Mouse (Mus musculus): ENCODE measurements at regions not wholly inside any gene's neighbourhood (a gene's known extent, or its start where the extent isn't known, plus 50 kb on each side); places are given as distances from the start of the nearest gene placed in this dataset.

- Histone ChIP-seq H3K27ac (ENCODE audit: insufficient read depth, low read length) (no peak overlapping the region), H3K27me3 (ENCODE audit: control insufficient read depth, insufficient read depth, low read length) (no peaks in the 10 kb centered on the region), H3K4me3 (replicated peaks; ENCODE audit: insufficient read depth, low read depth, low read length) (no peak overlapping the region), H3K4me1 (ENCODE audit: control insufficient read depth, insufficient read depth, low read length) (no peaks in the 10 kb centered on the region)
- DNase-seq: no peak
- TF ChIP-seq CTCF (IDR thresholded peaks at IDR 0.05; ENCODE audit: borderline replicate concordance, insufficient read depth, low read depth, low read length) (no peak), POLR2A (IDR thresholded peaks at IDR 0.05; ENCODE audit: borderline replicate concordance, insufficient read depth, low read length) (no peak)
- 86% methylated on average over 1 of the region's 1 CpGs for WGBS
Observed at GRCm38 (mm10) chr8:6481966-6482365, 1376.8 kb upstream of the Slc10a2 start.

DNA sequence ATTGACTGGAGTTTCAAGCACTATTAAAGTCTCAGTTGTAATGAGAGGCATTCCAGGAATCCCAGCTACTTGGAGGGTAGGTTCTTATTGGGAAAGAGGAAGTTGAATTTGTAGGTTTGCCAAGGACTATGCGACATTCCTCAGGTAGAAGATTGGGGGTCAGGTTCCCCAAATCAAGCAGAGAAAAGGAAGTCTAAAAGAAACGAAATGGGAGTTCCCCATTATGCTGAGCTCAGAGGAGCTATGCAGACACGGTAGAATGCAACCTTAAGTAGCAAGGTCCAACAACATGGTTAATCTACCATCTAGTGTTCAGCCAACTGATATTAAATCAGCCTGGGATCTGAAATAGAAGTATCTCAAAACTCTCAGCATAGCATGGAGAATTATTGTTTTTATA, 1365.9 kb upstream of the Slc10a2 start:
- Histone ChIP-seq H3K27ac (ENCODE audit: insufficient read depth, low read length) (no peak overlapping the region), H3K4me3 (replicated peaks; ENCODE audit: insufficient read depth, low read depth, low read length) (no peak overlapping the region), H3K27me3 (ENCODE audit: control insufficient read depth, insufficient read depth, low read length) (no peaks in the 10 kb centered on the region), H3K4me1 (ENCODE audit: control insufficient read depth, insufficient read depth, low read length) (no peaks in the 10 kb centered on the region)
- DNase-seq: no peak
- TF ChIP-seq CTCF (IDR thresholded peaks at IDR 0.05; ENCODE audit: borderline replicate concordance, insufficient read depth, low read depth, low read length) (no peak), POLR2A (IDR thresholded peaks at IDR 0.05; ENCODE audit: borderline replicate concordance, insufficient read depth, low read length) (no peak)
- 87% methylated on average over 3 of the region's 3 CpGs for WGBS

GRCm38 (mm10) chr8:6456553-6457180, 1351.5 kb upstream of the Slc10a2 start:
- Histone ChIP-seq H3K4me3 (replicated peaks; ENCODE audit: insufficient read depth, low read depth, low read length) (no peak overlapping the region), H3K27ac (ENCODE audit: insufficient read depth, low read length) (no peak overlapping the region), H3K4me1 (ENCODE audit: control insufficient read depth, insufficient read depth, low read length) (no peaks in the 10 kb centered on the region), H3K27me3 (ENCODE audit: control insufficient read depth, insufficient read depth, low read length) (no peaks in the 10 kb centered on the region)
- no peak for DNase-seq
- WGBS: 74% methylated on average over 3 of the region's 3 CpGs
- TF ChIP-seq POLR2A (IDR thresholded peaks at IDR 0.05; ENCODE audit: borderline replicate concordance, insufficient read depth, low read length) (no peak), CTCF (IDR thresholded peaks at IDR 0.05; ENCODE audit: borderline replicate concordance, insufficient read depth, low read depth, low read length) (no peak)

- DNase-seq: no peak
- Histone ChIP-seq H3K4me1 (ENCODE audit: control insufficient read depth, insufficient read depth, low read length) (no peaks in the 10 kb centered on the region), H3K27me3 (ENCODE audit: control insufficient read depth, insufficient read depth, low read length) (no peaks in the 10 kb centered on the region), H3K27ac (ENCODE audit: insufficient read depth, low read length) (no peak overlapping the region), H3K4me3 (replicated peaks; ENCODE audit: insufficient read depth, low read depth, low read length) (no peak overlapping the region)
- WGBS: 47% methylated on average over 6 of the region's 6 CpGs
- TF ChIP-seq CTCF (IDR thresholded peaks at IDR 0.05; ENCODE audit: borderline replicate concordance, insufficient read depth, low read depth, low read length): no peak
- TF ChIP-seq POLR2A (IDR thresholded peaks at IDR 0.05; ENCODE audit: borderline replicate concordance, insufficient read depth, low read length): no peak
Observed at GRCm38 (mm10) chr8:6448301-6448700, 1343.2 kb upstream of the Slc10a2 start.

- no peak for TF ChIP-seq CTCF (IDR thresholded peaks at IDR 0.05; ENCODE audit: borderline replicate concordance, insufficient read depth, low read depth, low read length)
- no peak overlapping the region for H3K4me3 ChIP-seq (replicated peaks; ENCODE audit: insufficient read depth, low read depth, low read length)
Observed at GRCm38 (mm10) chr8:6439069-6439468, 1333.9 kb upstream of the Slc10a2 start.

More at GRCm38 (mm10) chr8:6439069-6439468, 1333.9 kb upstream of the Slc10a2 start:
- Histone ChIP-seq H3K27ac (ENCODE audit: insufficient read depth, low read length) (no peak overlapping the region), H3K27me3 (ENCODE audit: control insufficient read depth, insufficient read depth, low read length) (no peaks in the 10 kb centered on the region), H3K4me1 (ENCODE audit: control insufficient read depth, insufficient read depth, low read length) (no peaks in the 10 kb centered on the region)
- no peak for DNase-seq
- WGBS: 52% methylated on average over 4 of the region's 4 CpGs
